Mouse (Mus musculus) kidney, embryonic 16.5 days (tissue): ENCODE measurements at regions not wholly inside any gene's neighbourhood (a gene's known extent, or its start where the extent isn't known, plus 50 kb on each side); places are given as distances from the start of the nearest gene placed in this dataset.
A peak's percentile ranks its signal among the peaks of the same experiment; 100 is the strongest.

ENCODE experiments used
- ATAC-seq: fragments of 200-750 bp; cut with Nextera tagmentation; 2 replicates; pipeline ENCODE4 v1.8.0; 2017; ENCODE audit warnings: moderate TSS enrichment; ENCODE audit not compliant: low FRiP score, low TSS enrichment
- H3K27ac ChIP-seq: fragments of 300-500 bp; sonication (generic); 2 replicates; pipeline ENCODE4 v1.5.1; 2014; ENCODE audit warnings: low read length
- H3K27me3 ChIP-seq: fragments of 300-500 bp; sonication (generic); 2 replicates; pipeline ENCODE4 v1.6.1; 2014; ENCODE audit warnings: low read length, control low read depth, mixed read lengths; ENCODE audit not compliant: insufficient read depth
- H3K36me3 ChIP-seq: fragments of 300-500 bp; sonication (generic); 2 replicates; pipeline ENCODE4 v1.6.1; 2014; ENCODE audit warnings: low read length, control low read depth, mixed read lengths; ENCODE audit not compliant: insufficient read depth
- H3K4me1 ChIP-seq: fragments of 300-500 bp; sonication (generic); 2 replicates; pipeline ENCODE4 v1.6.1; 2014; ENCODE audit warnings: low read length, control low read depth, mixed read lengths; ENCODE audit not compliant: insufficient read depth
- H3K4me2 ChIP-seq: fragments of 300-500 bp; sonication (generic); replicated peaks from 2 replicates; pipeline ENCODE4 v1.6.1; 2014; ENCODE audit warnings: low read depth, low read length
- H3K4me3 ChIP-seq: fragments of 300-500 bp; sonication (generic); 2 replicates; pipeline ENCODE4 v1.5.1; 2014; ENCODE audit warnings: mild to moderate bottlenecking, low read length
- H3K9ac ChIP-seq: fragments of 300-500 bp; sonication (generic); replicated peaks from 2 replicates; pipeline ENCODE4 v1.6.1; 2014; ENCODE audit warnings: low read length
- H3K9me3 ChIP-seq: fragments of 300-500 bp; sonication (generic); 2 replicates; pipeline ENCODE4 v1.6.1; 2016; ENCODE audit warnings: low read length, control low read depth
- WGBS: fragments of 180-500 bp; shearing (Covaris S2); extraction: QIAGEN DNeasy Blood & Tissue Kit; methylation state at CpG from one replicate; pipeline ENCODE4 v1.1.7; 2014; 5-methylcytosine and 5-hydroxymethylcytosine counted together

- no peak overlapping the region for H3K27ac ChIP-seq
- no peak overlapping the region for H3K4me2 ChIP-seq
- WGBS, result 55% methylated on average over 7 of the region's 7 CpGs
- no peak overlapping the region for H3K9ac ChIP-seq
- H3K36me3 ChIP-seq, result no peaks in the 10 kb centered on the region
- H3K9me3 ChIP-seq, result no peaks in the 10 kb centered on the region
- no peaks in the 10 kb centered on the region for H3K4me1 ChIP-seq
- H3K27me3 ChIP-seq, result no peaks in the 10 kb centered on the region
- ATAC-seq, result no peak
- H3K4me3 ChIP-seq, result no peak overlapping the region
Observed at GRCm38 (mm10) chr4:31880213-31880612, 83.7 kb upstream of the Map3k7 start.

GRCm38 (mm10) chr4:31889673-31890072 is 74.2 kb upstream of the Map3k7 start:
- Histone ChIP-seq H3K27me3 (no peaks in the 10 kb centered on the region), H3K4me3 (no peak overlapping the region), H3K9me3 (0 out of 2 replicates have a peak, but pooled peaks cover 2% of the 10 kb centered on the region), H3K36me3 (no peaks in the 10 kb centered on the region), H3K27ac (no peak overlapping the region), H3K4me2 (no peak overlapping the region), H3K4me1 (no peaks in the 10 kb centered on the region), H3K9ac (no peak overlapping the region)
- ATAC-seq, result no peak
- 68% methylated on average over 3 of the region's 3 CpGs for WGBS

- no peak overlapping the region for H3K9ac ChIP-seq
- no peaks in the 10 kb centered on the region for H3K27me3 ChIP-seq
- peaks cover 3% of the 10 kb centered on the region; the same call in 1 of the 2 replicates for H3K4me1 ChIP-seq
- H3K9me3 ChIP-seq, result peaks cover 6% of the 10 kb centered on the region; the same call in 1 of the 2 replicates
- H3K36me3 ChIP-seq, result no peaks in the 10 kb centered on the region
- ATAC-seq, result peak; percentile 39; the same call in 1 of the 2 replicates
- H3K27ac ChIP-seq, result no peak overlapping the region
- no peak overlapping the region for H3K4me2 ChIP-seq
- no peak overlapping the region for H3K4me3 ChIP-seq
- 24% methylated on average over 8 of the region's 8 CpGs for WGBS
Observed at GRCm38 (mm10) chr4:31909086-31909673, 54.7 kb upstream of the Map3k7 start.
